In the genomic region with DNA sequence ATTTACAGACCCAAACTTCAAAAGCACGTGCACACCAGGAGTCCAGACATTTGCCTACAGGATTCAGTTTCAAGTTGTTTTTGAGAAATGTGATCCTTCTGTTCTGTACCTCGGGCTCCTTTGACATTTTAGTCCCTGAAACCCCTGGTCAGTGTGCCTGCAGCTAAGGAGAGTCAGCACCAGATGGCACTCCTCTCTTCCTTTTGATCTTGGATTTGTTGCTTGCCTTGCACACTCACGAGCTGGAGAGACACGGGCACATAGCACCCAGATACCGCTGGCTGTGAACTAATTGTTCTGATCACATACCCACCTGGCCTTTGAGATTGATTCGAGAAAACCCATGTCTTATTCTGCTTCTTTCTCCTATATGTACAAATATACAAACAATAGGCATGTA, we compare ENCODE assay signal across 8 mouse cellular contexts.
DNase-seq lines count a peak whose midpoint lies in the region; ATAC-seq and TF ChIP-seq lines count a peak whose summit lies in the region.
"Had no signal": no experiment of that assay in that cellular context is flagged by ENCODE, and none has a peak within 500 bp of the region (broad histone marks: within the 10 kb centered on the region; RNA-seq: fewer than 3 reads in every experiment).

No protein-coding gene starts in this region.

- no peak overlapping the region for H3K27ac ChIP-seq in embryonic fibroblast, embryonic 13.5 days (ENCODE audit: insufficient read depth, low read length)

- TF ChIP-seq CTCF in C2C12 (IDR thresholded peaks at IDR 0.05; ENCODE audit: control insufficient read depth, insufficient read depth, insufficient read length) (peak; percentile 79), Patski (IDR thresholded peaks at IDR 0.05) (peak; percentile 81)
- peak; percentile 72 for TF ChIP-seq CTCF in embryonic fibroblast, embryonic 13.5 days (IDR thresholded peaks at IDR 0.05; ENCODE audit: borderline replicate concordance, insufficient read depth, low read length)

- POLR2A ChIA-PET in Patski (lab: Charles Lee): interaction anchor here (0.5 kb wide), 1 partner anchor 579 kb away, joined by 7 read pairs; no protein-coding TSS in a partner anchor

- no peaks in the 10 kb centered on the region for H3K27me3 ChIP-seq in C2C12 (ENCODE audit: control insufficient read depth, insufficient read depth, insufficient read length)
- peaks cover 24% of the 10 kb centered on the region for H3K27me3 ChIP-seq in Patski

- no peak overlapping the region for H3ac ChIP-seq in C2C12 (ENCODE audit: control insufficient read depth, insufficient read length, low read depth)

- ATAC-seq in Patski: peak; percentile 80

- no peaks in the 10 kb centered on the region for H3K79me3 ChIP-seq in C2C12 (ENCODE audit: low read depth)

- no peak for TF ChIP-seq POLR2A in embryonic fibroblast, embryonic 13.5 days (IDR thresholded peaks at IDR 0.05; ENCODE audit: low read depth, low read length)

- no peaks in the 10 kb centered on the region for H3K79me2 ChIP-seq in C2C12 (ENCODE audit: control insufficient read depth, insufficient read depth)

- H3K4me1 ChIP-seq in embryonic fibroblast, embryonic 13.5 days (ENCODE audit: control insufficient read depth, insufficient read depth, low read length): no peaks in the 10 kb centered on the region

- CTCF ChIA-PET in Patski (lab: Charles Lee): interaction anchor here (1.4 kb wide), 1 partner anchor 13 kb away, joined by 4 read pairs; no protein-coding TSS in a partner anchor

- no peaks in the 10 kb centered on the region for H3K36me3 ChIP-seq in C2C12 (ENCODE audit: control insufficient read depth, insufficient read depth)

- intact Hi-C loops in left cerebral cortex, postnatal 10 days (cut with DNase I): loop anchor here (5.0 kb wide), 1 partner anchor 1651 kb away; no protein-coding TSS in a partner anchor

- no peak for DNase-seq in Patski (ENCODE audit: low read depth, low spot score)
- peak; percentile 22 for DNase-seq in hindlimb bud, embryonic 11.5 days (ENCODE audit: extremely low spot score, low read depth, low spot score)
- DNase-seq in left cerebral cortex, postnatal 10 days (ENCODE audit: extremely low spot score in 1 of 2, low spot score in 2 of 2): peak; percentile 25 to 36
- DNase-seq in neural tube, embryonic 10.5 days (ENCODE audit: extremely low spot score, low spot score): peak; percentile 44
- DNase-seq in B cell, adult 2 months: no peak

- H3K4me3 ChIP-seq in C2C12 (ENCODE audit: insufficient read depth, poor library complexity, severe bottlenecking): no peak overlapping the region
- no peak overlapping the region for H3K4me3 ChIP-seq in embryonic fibroblast, embryonic 13.5 days (ENCODE audit: insufficient read depth, low read length)
- H3K4me3 ChIP-seq: erythroblast, embryonic 14.5 days had no signal

- in situ Hi-C loops in Patski (cut with MboI; ENCODE audit: low pct_unique_long_range_greater_than_20kb): loop anchor here (10.0 kb wide), 1 partner anchor 313 kb away; no protein-coding TSS in a partner anchor

TF ChIP-seq in C2C12, 6 proteins besides CTCF, POLR2A, EP300 and RAD21:
- TF ChIP-seq USF1 (IDR thresholded peaks at IDR 0.05; ENCODE audit: low read depth): no peak
- TF ChIP-seq CEBPB (IDR thresholded peaks at IDR 0.05; ENCODE audit: low read depth): no peak
- TF ChIP-seq MYOG (IDR thresholded peaks at IDR 0.05; ENCODE audit: control insufficient read depth, extremely low read depth, insufficient read length): no peak
- TF ChIP-seq MAX (IDR thresholded peaks at IDR 0.05): no peak
- TF ChIP-seq FOSL1 (IDR thresholded peaks at IDR 0.05; ENCODE audit: insufficient read depth, low read length, poor library complexity, severe bottlenecking): no peak
- TF ChIP-seq MYOD1 (IDR thresholded peaks at IDR 0.05; ENCODE audit: control insufficient read depth, insufficient read length, low read depth): no peak
TF ChIP-seq in C2C12: peak in this region for 0.

Comparison
In these comparisons a context has a peak if more than half of its experiments do, and no peak if none do; other contexts are left out.
1. DNase-seq: peak in hindlimb bud, embryonic 11.5 days (single experiment), left cerebral cortex, postnatal 10 days (2 of 2) and neural tube, embryonic 10.5 days (single experiment); none in Patski (single experiment) and B cell, adult 2 months (0 of 2).
2. Peak in every context shown above with its lines, with median percentiles within 50 percentile points of each other: CTCF ChIP-seq.